Mouse (Mus musculus) liver, postnatal 0 days (tissue): ENCODE results near the gene Pld5.

Experiments used
- CTCF ChIP-seq: sonication (generic); IDR thresholded peaks from 2 replicates; pipeline ENCODE4 v1.5.1; 2016; ENCODE audit warnings: antibody characterized with exemption, low read depth
- EP300 ChIP-seq: IDR thresholded peaks from 2 replicates; pipeline ENCODE4 v1.6.1; 2016; ENCODE audit warnings: antibody characterized with exemption, low read depth, mild to moderate bottlenecking

DNA sequence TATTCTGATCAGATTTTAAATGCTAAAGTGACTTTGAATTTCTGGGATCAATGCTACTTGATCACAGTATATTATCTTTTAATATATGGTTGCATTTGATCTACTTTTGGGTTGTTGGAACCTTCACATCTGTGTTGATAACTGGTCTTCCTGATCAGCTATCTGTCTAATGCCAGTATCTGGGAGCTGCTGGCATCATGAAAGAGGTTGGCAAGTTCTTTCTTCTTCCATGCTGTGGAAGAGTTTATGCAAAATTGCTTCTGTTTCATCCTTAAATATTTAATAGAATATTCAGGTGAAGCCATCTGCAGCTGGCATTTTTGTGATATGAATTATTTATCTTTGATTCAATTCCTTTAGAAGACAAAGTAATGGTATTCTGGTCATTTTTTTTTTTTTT lies 263.6 kb downstream of the Pld5 start:
- no peak for TF ChIP-seq CTCF
- TF ChIP-seq EP300 = no peak
